Mouse (Mus musculus): Measurements from ENCODE around the gene Srsf5. TPM values are rescaled to one million over a fixed set of nuclear protein-coding genes. Genes with fewer than 3 reads are reported as not detected.

Srsf5 gene
- polyA plus RNA-seq, 1 experiment from 2014 or later: 248 TPM

GRCm38 (mm10) chr12:80928881-80929280 is 16.4 kb upstream of the Srsf5 start:
- Histone ChIP-seq H3K27me3 (ENCODE audit: control insufficient read depth, insufficient read depth, low read length) (no peaks in the 10 kb centered on the region), H3K4me3 (replicated peaks; ENCODE audit: low read length) (no peak overlapping the region), H3K36me3 (replicated peaks; ENCODE audit: control insufficient read depth, insufficient read depth) (no peaks in the 10 kb centered on the region), H3K4me1 (replicated peaks; ENCODE audit: control insufficient read depth, insufficient read depth, low read length) (no peaks in the 10 kb centered on the region), H3K4me2 (replicated peaks) (no peak overlapping the region), H3K9ac (no peak overlapping the region), H3K27ac (no peak overlapping the region), H3K9me3 (ENCODE audit: control insufficient read depth, low read length) (no peaks in the 10 kb centered on the region)
- ATAC-seq (ENCODE audit: low FRiP score) (no peak), DNase-seq (ENCODE audit: low spot score) (no peak)
- 87% methylated on average over 3 of the region's 3 CpGs for WGBS

GRCm38 (mm10) chr12:80930141-80930540 is 15.2 kb upstream of the Srsf5 start:
- Histone ChIP-seq H3K9me3 (ENCODE audit: control insufficient read depth, low read length) (no peaks in the 10 kb centered on the region), H3K27ac (no peak overlapping the region), H3K4me2 (replicated peaks) (no peak overlapping the region), H3K9ac (no peak overlapping the region), H3K4me3 (replicated peaks; ENCODE audit: low read length) (no peak overlapping the region), H3K4me1 (replicated peaks; ENCODE audit: control insufficient read depth, insufficient read depth, low read length) (no peaks in the 10 kb centered on the region), H3K36me3 (replicated peaks; ENCODE audit: control insufficient read depth, insufficient read depth) (no peaks in the 10 kb centered on the region), H3K27me3 (ENCODE audit: control insufficient read depth, insufficient read depth, low read length) (no peaks in the 10 kb centered on the region)
- ATAC-seq (ENCODE audit: low FRiP score) (no peak), DNase-seq (ENCODE audit: low spot score) (no peak)
- 89% methylated on average over 7 of the region's 7 CpGs for WGBS

GRCm38 (mm10) chr12:80931402-80932140 is 13.7 kb upstream of the Srsf5 start:
- Histone ChIP-seq H3K36me3 (replicated peaks; ENCODE audit: control insufficient read depth, insufficient read depth) (no peaks in the 10 kb centered on the region), H3K9me3 (ENCODE audit: control insufficient read depth, low read length) (no peaks in the 10 kb centered on the region), H3K27ac (no peak overlapping the region), H3K27me3 (ENCODE audit: control insufficient read depth, insufficient read depth, low read length) (no peaks in the 10 kb centered on the region), H3K4me1 (replicated peaks; ENCODE audit: control insufficient read depth, insufficient read depth, low read length) (no peaks in the 10 kb centered on the region), H3K9ac (no peak overlapping the region), H3K4me2 (replicated peaks) (no peak overlapping the region), H3K4me3 (replicated peaks; ENCODE audit: low read length) (no peak overlapping the region)
- 93% methylated on average over 3 of the region's 3 CpGs for WGBS
- DNase-seq (ENCODE audit: low spot score) (no peak), ATAC-seq (ENCODE audit: low FRiP score) (no peak)

GRCm38 (mm10) chr12:80932865-80933264 is 12.4 kb upstream of the Srsf5 start:
- Histone ChIP-seq H3K27ac (no peak overlapping the region), H3K27me3 (ENCODE audit: control insufficient read depth, insufficient read depth, low read length) (no peaks in the 10 kb centered on the region), H3K9ac (no peak overlapping the region), H3K9me3 (ENCODE audit: control insufficient read depth, low read length) (no peaks in the 10 kb centered on the region), H3K4me2 (replicated peaks) (no peak overlapping the region), H3K4me1 (replicated peaks; ENCODE audit: control insufficient read depth, insufficient read depth, low read length) (no peaks in the 10 kb centered on the region), H3K36me3 (replicated peaks; ENCODE audit: control insufficient read depth, insufficient read depth) (no peaks in the 10 kb centered on the region), H3K4me3 (replicated peaks; ENCODE audit: low read length) (no peak overlapping the region)
- no peak for DNase-seq (ENCODE audit: low spot score)
- ATAC-seq (ENCODE audit: low FRiP score): no peak
- WGBS: 100% methylated on average over 1 of the region's 1 CpGs

GRCm38 (mm10) chr12:80936751-80937150 is 8.6 kb upstream of the Srsf5 start:
- 80% methylated on average over 2 of the region's 2 CpGs for WGBS
- H3K36me3 ChIP-seq (replicated peaks; ENCODE audit: control insufficient read depth, insufficient read depth): no peaks in the 10 kb centered on the region

GRCm38 (mm10) chr12:80937331-80938029 is 7.8 kb upstream of the Srsf5 start:
- no peak overlapping the region for H3K4me2 ChIP-seq (replicated peaks)
- WGBS: 83% methylated on average over 9 of the region's 9 CpGs
- DNase-seq (ENCODE audit: low spot score) (no peak), ATAC-seq (ENCODE audit: low FRiP score) (no peak)
- no peak overlapping the region for H3K9ac ChIP-seq
- no peaks in the 10 kb centered on the region for H3K4me1 ChIP-seq (replicated peaks; ENCODE audit: control insufficient read depth, insufficient read depth, low read length)
- H3K27ac ChIP-seq: no peak overlapping the region
- H3K27me3 ChIP-seq (ENCODE audit: control insufficient read depth, insufficient read depth, low read length): no peaks in the 10 kb centered on the region
- no peaks in the 10 kb centered on the region for H3K9me3 ChIP-seq (ENCODE audit: control insufficient read depth, low read length)
- H3K4me3 ChIP-seq (replicated peaks; ENCODE audit: low read length): no peak overlapping the region
- H3K36me3 ChIP-seq (replicated peaks; ENCODE audit: control insufficient read depth, insufficient read depth): no peaks in the 10 kb centered on the region

More at GRCm38 (mm10) chr12:80936751-80937150, 8.6 kb upstream of the Srsf5 start:
- Histone ChIP-seq H3K9me3 (ENCODE audit: control insufficient read depth, low read length) (no peaks in the 10 kb centered on the region), H3K4me3 (replicated peaks; ENCODE audit: low read length) (no peak overlapping the region), H3K27ac (no peak overlapping the region), H3K4me1 (replicated peaks; ENCODE audit: control insufficient read depth, insufficient read depth, low read length) (no peaks in the 10 kb centered on the region), H3K27me3 (ENCODE audit: control insufficient read depth, insufficient read depth, low read length) (no peaks in the 10 kb centered on the region), H3K4me2 (replicated peaks) (no peak overlapping the region), H3K9ac (no peak overlapping the region)
- ATAC-seq (ENCODE audit: low FRiP score): no peak
- DNase-seq (ENCODE audit: low spot score): no peak

- no peak overlapping the region for H3K9ac ChIP-seq
- WGBS: 73% methylated on average over 5 of the region's 5 CpGs
Observed at GRCm38 (mm10) chr12:80938642-80939041, 6.7 kb upstream of the Srsf5 start.

GRCm38 (mm10) chr12:80939165-80939564 is 6.1 kb upstream of the Srsf5 start:
- no peaks in the 10 kb centered on the region for H3K4me1 ChIP-seq (replicated peaks; ENCODE audit: control insufficient read depth, insufficient read depth, low read length)
- H3K36me3 ChIP-seq (replicated peaks; ENCODE audit: control insufficient read depth, insufficient read depth): no peaks in the 10 kb centered on the region
- H3K4me3 ChIP-seq (replicated peaks; ENCODE audit: low read length): no peak overlapping the region
- no peaks in the 10 kb centered on the region for H3K9me3 ChIP-seq (ENCODE audit: control insufficient read depth, low read length)
- WGBS: 80% methylated on average over 4 of the region's 4 CpGs
- H3K27ac ChIP-seq: no peak overlapping the region
- no peak overlapping the region for H3K4me2 ChIP-seq (replicated peaks)
- ATAC-seq (ENCODE audit: low FRiP score): no peak
- no peak for DNase-seq (ENCODE audit: low spot score)
- no peaks in the 10 kb centered on the region for H3K27me3 ChIP-seq (ENCODE audit: control insufficient read depth, insufficient read depth, low read length)
- H3K9ac ChIP-seq: no peak overlapping the region

More at GRCm38 (mm10) chr12:80938642-80939041, 6.7 kb upstream of the Srsf5 start:
- no peak for ATAC-seq (ENCODE audit: low FRiP score)
- Histone ChIP-seq H3K27me3 (ENCODE audit: control insufficient read depth, insufficient read depth, low read length) (no peaks in the 10 kb centered on the region), H3K9me3 (ENCODE audit: control insufficient read depth, low read length) (no peaks in the 10 kb centered on the region), H3K4me1 (replicated peaks; ENCODE audit: control insufficient read depth, insufficient read depth, low read length) (no peaks in the 10 kb centered on the region), H3K36me3 (replicated peaks; ENCODE audit: control insufficient read depth, insufficient read depth) (no peaks in the 10 kb centered on the region), H3K27ac (no peak overlapping the region), H3K4me2 (replicated peaks) (no peak overlapping the region), H3K4me3 (replicated peaks; ENCODE audit: low read length) (no peak overlapping the region)
- no peak for DNase-seq (ENCODE audit: low spot score)

GRCm38 (mm10) chr12:80941886-80942285 is 3.4 kb upstream of the Srsf5 start:
- Histone ChIP-seq H3K4me1 (replicated peaks; ENCODE audit: control insufficient read depth, insufficient read depth, low read length) (peaks cover 6% of the 10 kb centered on the region; the same call in 1 of the 2 replicates), H3K4me3 (replicated peaks; ENCODE audit: low read length) (no peak overlapping the region), H3K27me3 (ENCODE audit: control insufficient read depth, insufficient read depth, low read length) (no peaks in the 10 kb centered on the region), H3K9ac (no peak overlapping the region), H3K27ac (no peak overlapping the region), H3K36me3 (replicated peaks; ENCODE audit: control insufficient read depth, insufficient read depth) (peaks cover 3% of the 10 kb centered on the region), H3K4me2 (replicated peaks) (no peak overlapping the region), H3K9me3 (ENCODE audit: control insufficient read depth, low read length) (no peaks in the 10 kb centered on the region)
- no peak for ATAC-seq (ENCODE audit: low FRiP score)
- no peak for DNase-seq (ENCODE audit: low spot score)
- WGBS: 92% methylated on average over 3 of the region's 3 CpGs

All from hindbrain, embryonic 14.5 days (tissue).